Mouse (Mus musculus): ENCODE results near the gene Olfr713.

DNA sequence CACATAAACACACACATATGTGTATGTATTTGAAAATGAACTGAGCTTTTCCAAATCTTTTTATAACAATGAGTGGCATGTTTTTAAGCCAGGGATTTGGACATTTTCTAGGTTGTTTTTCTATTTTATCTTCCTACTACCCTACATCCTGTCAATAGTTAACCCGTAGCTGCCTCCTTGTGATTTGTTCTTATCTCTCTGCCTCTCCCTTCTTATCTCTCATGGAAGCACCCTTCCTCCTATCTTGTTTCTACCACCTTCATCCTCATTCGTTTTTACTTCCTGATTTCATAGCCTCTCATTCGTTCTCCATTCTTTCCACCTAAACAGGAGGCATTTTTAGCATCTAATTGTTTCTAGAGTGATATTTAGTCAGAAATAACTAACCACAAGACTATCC lies 26.8 kb upstream of the Olfr713 start:
- TF ChIP-seq CTCF (IDR thresholded peaks at IDR 0.05; ENCODE audit: low read depth): no peak
- no peak for TF ChIP-seq EP300 (IDR thresholded peaks at IDR 0.05; ENCODE audit: low read depth)
